Mouse (Mus musculus) myocyte (in vitro differentiated cells): ENCODE results near the gene Rarres2.

Experiments used
- MAX ChIP-seq: IDR thresholded peaks from one replicate; pipeline ENCODE4 v1.6.1; 2011; ENCODE audit warnings: low read depth, mild to moderate bottlenecking, control low read depth
- POLR2A ChIP-seq: IDR thresholded peaks from one replicate; pipeline ENCODE4 v1.6.1; 2011; ENCODE audit warnings: low read depth, mild to moderate bottlenecking, control low read depth, moderate library complexity; ENCODE audit not compliant: insufficient read length
- SRF ChIP-seq: IDR thresholded peaks from one replicate; pipeline ENCODE4 v1.6.1; 2011; ENCODE audit warnings: low read depth; ENCODE audit not compliant: control insufficient read depth, insufficient read length

DNA sequence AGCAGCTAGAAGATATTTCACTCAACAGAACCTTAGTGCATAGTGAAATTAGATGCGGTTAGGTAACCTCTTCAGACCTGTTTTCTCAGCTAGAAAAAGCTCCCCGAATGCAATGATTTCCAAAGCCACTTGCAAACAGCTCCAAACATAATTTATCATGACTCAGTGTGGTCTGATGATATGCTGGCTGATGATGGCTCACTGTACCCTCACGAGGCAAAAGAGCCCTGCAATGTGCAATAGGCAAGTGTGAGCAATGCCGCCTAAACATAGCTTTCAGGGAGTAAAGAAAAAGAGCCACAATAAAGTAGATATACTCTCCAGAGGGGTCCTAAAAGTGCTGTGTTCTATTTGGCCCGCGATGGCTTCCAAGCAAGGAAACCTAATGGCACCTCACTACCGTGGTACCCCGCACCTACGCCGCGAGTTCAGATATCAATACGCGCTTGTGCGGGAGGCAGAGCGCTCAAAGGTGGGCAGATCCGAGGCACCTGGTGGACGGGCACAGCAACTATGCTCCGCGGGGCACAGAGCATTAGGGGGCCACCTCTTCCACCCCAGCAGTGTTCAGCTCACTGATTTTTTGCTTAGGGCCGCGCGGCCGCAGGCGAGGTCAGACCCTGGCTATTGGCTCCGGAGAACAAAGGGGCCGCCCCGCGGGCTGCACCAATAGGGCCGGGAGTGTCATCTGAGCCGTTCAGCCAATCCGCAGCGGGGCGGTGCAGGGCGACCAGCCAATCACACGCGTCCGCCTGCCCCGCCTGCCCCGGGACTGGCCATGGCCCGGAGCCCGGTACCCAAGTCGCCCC lies 28.9 kb upstream of the Rarres2 start, which contains the start of gene Zfp775:
- peak; percentile 78 for TF ChIP-seq POLR2A
- no peak for TF ChIP-seq SRF
- TF ChIP-seq MAX = no peak
